Mouse (Mus musculus) testis, postnatal 14 days (tissue): ENCODE measurements at regions not wholly inside any gene's neighbourhood (a gene's known extent, or its start where the extent isn't known, plus 50 kb on each side); places are given as distances from the start of the nearest gene placed in this dataset.

ENCODE experiments used
- DNase-seq: peaks from one replicate; pipeline ENCODE4 v3.0.0; 2021; ENCODE audit warnings: low spot score

DNA sequence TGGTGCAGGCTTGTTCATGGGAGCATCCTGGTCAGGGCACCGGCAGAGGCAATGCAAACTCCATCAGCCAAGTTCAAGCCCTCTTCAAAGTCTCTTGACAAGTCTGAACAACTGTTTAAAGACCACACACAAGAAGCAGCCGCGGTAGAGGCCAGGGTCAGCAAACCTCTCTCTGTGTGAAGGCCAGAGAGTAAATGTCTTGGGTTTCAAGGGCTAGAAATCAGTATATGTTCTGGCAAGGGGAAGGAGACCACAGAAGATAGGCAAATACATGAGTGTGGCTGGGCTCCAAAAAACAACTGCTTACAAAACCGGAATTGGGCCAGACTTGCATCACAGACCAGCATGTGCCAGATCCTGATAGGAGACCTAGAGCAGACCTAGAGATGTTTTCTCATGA is 203.0 kb downstream of the Sptssa start:
- DNase-seq: no peak

DNA sequence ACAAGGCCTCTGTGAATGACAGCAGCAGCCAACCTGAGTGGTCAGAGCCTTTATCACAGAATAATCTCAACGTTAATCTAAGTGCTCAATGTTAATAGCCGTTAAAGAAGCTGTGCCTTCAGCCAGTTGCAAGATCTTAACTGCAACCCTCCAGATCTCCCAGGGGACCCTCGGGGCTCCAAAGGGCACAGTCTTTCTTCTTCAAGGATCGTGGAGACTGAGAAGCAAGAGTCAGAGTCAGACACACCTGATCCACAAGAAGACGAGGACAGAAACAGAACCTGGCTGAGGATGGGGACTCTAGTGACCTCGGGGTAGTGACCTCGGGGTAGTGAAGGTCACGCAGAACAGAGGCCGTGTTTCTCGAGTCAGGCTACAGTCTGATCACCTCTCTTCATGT is 206.0 kb downstream of the Sptssa start:
- no peak for DNase-seq

DNA sequence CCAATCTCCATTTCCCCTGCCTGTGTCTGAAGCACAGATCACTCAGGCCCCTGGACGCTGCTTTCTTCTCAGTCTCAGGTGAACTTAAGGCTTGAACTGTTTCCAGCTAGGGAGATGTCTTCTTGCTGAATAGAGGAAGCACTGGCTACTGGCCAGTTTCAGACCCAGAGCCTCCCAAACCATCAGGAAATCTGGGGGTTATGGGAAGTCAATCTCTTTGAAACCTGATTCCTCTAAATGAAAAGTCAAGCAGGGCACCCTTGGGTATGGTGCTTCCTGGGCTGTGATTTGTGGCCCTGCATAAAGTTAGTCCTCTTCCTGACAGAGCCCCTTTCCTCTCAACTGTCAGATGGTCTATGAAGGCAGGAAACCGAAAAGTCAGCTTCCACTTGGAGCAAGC is 208.2 kb downstream of the Sptssa start:
- DNase-seq: no peak

DNA sequence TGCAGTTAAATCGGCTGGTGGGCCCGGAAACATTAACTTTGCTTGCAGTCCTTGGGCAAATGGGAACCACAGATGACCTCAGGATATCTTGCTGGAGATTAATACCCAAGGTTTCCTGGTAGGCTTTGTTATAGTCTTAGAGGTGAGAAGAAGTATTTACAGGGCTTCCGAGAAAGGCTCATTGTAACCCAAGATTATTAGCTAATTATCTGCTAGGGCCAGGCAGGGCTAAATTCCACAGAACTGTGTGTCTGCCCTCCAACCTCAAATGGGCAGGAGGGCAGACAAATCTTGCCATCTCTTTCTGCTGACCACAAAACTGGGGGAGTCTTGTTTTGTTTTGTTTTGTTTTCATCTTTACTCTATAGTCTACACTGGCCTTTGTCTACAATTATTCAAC is 209.0 kb downstream of the Sptssa start:
- no peak for DNase-seq

DNA sequence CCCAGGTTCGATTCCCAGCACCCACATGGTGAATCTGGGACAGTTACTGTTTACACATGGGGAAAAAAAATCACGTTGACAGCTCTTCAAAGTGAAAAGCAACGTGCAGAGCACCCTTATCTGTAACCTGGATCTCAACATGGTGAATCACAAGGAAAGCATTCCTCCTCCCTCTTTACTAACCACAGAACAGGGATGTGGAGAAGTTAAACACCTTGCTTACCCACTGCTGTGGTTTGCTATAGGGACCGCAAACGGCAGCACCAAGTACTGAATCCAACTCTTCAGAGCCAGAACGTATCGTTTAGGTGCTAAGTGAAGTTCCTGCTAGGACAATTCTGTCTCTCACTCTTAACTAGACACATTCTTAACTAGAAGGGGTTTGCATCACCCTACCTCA is 210.0 kb downstream of the Sptssa start:
- no peak for DNase-seq

DNA sequence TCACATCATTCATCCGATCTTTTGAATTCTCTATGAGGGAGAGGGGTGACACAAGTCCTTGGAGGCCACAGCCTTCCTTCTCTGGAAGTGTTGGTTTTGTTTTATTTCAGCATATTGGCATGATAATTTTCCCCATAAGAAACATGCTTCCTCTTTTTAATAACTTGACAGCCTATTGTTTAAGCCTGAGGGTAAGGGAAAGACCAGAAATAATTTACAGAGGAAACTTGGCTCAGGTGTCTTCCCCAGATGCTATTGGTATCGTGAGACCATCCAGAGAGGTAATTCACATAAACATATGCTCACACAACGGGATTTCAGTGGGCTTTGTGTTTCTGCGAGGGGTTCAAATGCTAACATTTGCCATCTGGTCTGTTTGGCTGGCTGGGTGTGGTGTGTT is 212.0 kb downstream of the Sptssa start:
- no peak for DNase-seq

DNA sequence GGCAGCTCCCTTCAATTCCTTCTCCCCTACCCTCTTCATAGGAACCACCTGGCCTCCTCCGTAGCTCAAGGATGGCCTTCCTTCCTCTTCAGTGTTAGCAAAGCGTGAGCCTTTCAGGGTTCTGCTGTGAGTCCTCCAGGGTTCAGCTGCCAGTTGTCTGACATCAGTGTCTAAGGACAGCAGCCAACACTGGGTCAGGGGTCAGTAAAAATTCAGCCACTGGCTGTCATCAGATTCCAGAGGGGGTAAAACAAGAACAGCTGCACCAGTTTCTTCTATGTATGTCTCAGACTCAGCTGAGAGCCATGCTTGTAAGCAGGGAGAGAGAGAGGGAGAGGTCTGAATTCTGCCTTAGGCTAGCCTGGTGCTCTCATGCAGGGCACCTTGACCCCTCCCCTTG is 213.1 kb downstream of the Sptssa start:
- no peak for DNase-seq

DNA sequence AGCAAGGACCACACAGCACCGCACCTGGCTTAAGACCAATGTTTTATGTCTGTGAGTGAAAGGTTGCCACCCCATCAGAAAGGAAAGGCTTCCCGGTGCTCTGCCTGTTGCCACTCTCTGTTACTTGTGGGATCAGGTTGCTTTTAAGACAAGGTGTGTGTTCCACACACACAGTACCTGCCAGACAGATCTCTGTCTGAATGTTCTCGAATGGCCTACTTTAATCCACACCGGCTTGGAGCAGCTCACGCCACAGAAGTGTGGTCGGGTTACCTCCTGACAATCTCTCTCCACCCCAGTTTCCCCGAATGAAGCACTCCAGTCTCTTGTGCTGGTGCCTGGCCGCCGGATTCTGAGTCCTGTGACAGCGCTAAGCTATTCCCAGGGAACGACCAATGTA is 214.0 kb downstream of the Sptssa start:
- DNase-seq: no peak

DNA sequence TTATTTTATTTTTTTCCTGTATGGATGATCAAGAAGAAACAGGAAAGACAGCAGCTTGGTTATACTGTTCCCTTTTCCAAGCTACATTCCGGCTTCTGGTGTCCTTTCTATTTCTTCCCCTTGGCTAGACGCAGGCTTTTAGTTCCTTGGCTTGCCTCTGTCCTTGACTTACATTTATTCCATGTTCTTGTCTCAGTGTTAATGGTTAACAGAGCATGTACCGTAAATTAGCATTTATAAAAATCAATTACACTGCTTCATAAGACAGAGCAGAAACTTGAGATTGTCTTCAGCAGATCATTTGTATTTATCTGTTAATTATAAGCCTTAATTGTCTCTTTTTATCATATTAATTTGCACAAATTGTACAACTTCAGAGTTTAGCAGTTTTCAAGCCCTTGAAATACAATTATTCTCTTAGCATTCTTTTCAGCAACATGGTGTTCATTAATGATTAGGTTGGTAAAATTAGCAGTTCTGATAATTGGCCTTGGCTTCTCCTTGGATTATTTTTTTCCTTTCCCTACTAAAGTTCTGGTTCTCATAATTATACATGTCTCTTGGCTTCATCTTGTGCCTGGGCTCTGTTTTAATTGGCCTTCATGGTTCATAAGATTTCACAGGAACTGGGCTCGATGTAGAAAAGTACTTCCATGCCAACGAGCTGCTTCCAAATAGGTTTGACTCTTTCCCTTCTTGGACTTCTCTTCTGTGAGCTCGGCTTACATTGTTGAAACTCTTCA is 215.4 kb downstream of the Sptssa start:
- DNase-seq: no peak

DNA sequence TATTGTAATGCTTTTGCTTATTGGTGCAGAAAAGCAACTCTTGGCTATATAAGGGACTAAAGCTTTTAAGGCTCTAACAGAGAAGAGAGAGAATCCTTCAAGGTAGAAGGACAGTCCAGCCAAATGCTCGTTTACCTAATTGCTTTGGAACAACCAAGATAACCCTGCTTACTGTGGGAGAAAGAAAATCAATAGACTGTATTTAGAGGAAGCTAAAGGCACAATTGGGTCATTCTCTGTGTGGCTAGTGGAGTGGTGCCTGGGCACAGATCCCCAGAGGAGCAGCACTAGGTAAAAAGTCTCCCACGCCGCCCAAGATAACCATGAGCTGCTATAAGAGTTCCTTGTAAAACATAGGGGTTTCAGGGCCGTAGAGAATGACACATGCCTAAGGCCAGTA is 217.6 kb downstream of the Sptssa start:
- no peak for DNase-seq

DNA sequence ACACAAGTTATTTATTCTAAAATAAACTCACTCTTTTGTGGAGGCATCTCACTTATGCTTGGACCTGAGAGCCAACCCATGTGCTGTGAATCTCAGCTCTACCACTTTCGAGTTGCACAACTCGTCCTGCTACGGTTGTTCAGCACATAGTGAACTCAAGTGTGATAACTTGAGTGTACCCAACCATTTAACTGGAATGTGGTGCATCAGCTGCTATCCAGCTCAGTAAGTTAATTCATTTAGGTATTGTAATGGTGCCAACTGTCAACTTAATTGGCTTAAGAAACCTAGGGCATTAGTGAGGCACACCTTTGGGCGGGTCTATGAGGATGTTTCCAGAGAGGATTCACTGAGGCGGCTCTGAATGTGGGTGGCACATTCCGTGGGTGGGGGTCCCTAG is 221.6 kb upstream of the Egln3 start:
- DNase-seq: no peak

DNA sequence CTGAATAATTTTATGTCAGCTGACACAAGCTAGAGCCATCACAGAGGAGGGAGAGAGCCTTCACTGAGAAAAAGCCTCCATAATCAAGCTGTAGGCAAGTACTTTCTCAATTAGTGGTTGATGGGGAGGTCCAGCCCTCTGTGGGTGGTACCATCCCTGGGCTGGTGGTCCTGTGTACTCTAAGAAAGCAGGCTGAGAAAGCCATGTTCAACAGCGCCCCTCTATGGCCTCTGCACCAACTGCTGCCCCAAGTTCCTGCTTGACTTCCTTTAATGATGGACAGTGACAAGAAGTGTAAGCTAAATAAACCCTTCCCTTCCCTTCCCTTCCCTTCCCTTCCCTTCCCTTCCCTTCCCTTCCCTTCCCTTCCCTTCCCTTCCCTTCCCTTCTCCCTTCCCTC is 211.2 kb upstream of the Egln3 start:
- no peak for DNase-seq

DNA sequence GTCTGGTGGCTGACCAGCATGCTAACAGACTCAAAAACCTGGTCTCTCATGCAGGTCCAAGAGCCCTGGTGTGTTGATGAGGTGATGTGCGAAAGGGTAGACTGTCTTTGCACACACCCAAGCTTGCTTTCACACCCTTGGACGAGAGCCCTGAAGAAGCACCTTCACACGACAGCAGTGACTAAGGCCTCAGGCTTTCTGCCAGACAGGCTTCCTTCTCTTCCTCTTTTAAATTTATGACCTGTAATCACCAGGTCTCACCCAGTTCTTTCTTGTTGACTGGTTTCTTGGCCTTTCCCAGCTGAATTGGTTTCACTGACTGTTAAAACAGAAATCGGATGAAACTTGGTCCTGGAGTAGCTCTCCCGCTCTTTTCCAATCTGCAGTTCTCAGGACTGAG is 210.5 kb upstream of the Egln3 start:
- peak; percentile 18 for DNase-seq

DNA sequence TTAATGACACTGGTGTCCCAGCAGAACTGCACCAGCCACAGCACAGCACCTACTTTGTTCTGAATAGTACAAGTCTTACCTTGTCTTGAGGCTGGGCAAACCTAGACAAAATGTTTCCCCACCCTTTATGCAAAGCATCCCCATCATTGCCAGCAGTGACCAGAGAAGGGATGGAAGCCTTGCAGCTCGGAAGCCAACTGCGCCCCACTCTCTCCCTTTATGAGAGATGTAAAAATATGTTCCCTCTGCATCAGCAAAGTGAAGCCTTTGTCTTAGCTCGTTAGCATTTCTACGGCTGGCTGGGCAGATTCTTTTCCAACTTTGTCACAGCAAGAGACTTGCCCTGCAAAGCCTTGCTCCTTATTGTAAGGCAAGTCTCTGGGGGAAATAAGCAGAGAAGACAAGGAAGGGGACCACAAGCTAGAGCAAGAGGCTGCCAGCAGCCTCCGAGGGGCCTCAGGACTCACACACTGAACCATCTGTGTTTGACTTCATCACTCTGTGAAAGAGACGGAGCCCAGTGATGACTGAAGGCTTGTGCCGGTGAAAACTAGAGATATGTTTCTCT is 206.5 kb upstream of the Egln3 start:
- no peak for DNase-seq

DNA sequence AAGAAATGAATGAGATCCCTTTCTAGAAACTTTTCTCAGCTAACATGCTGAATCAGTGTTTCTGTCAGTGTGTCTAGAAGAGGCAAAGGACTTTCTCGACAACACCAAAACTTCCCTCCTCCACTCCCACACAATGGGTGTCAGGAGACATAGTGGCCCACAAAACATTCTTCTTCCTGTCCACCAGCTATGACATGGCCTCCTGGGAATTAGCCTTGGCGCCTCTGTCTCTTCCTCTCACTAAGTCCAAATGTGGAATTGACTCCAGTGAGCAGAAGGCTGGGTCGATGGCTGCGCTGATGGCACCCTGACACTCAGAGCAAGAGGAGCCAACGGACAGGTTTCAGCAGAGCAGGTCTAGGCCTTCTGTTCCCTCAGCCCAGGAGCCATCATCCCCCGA is 205.2 kb upstream of the Egln3 start:
- no peak for DNase-seq

DNA sequence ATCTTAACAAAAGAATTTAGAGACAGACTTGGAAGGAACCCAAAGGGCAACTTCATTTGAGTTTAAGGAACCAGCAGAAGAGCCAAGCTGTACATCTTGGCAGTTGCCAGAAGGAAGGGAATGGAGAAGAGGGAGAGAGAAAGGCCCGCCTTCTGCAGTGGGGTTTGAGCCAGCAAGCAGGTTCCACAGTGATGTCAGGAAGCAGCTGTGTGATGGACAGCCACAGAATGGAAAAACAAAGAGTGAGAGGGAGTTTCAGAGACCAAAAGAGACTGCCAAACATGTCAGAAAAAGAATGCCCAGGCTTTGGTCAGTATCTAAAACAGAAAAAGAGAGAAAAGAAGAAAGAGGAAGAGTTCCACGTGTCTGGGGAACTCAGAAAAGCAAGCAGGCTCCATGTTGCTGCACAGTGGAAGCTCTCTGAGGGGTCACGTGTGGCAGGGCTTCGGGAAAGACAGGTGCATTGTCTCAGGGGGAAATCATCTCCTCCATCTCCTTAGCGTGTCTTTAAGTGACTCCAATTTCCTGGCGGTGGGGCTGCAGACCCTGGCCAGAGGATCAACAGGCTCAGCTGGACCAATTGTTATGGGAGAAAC is 203.7 kb upstream of the Egln3 start:
- DNase-seq: no peak

DNA sequence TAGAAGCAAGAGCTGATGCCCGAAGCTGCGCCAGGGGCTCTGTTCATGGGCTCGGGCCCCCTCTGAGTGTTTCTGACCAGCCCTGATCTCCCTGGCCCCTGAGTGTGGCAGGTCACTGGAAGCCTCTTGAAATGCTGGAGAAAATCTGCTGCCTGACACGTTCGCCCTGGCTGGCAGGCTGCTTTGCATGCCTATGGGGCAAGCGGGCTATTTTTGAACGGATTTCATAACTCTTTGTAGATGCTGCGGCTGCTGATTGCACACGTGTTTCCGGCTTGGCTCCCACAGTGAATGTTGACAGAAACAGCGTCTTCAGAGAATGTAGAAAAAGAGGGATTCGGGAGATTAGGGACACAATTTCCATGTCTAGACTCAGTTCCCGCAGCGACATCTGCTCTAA is 201.4 kb upstream of the Egln3 start:
- no peak for DNase-seq

DNA sequence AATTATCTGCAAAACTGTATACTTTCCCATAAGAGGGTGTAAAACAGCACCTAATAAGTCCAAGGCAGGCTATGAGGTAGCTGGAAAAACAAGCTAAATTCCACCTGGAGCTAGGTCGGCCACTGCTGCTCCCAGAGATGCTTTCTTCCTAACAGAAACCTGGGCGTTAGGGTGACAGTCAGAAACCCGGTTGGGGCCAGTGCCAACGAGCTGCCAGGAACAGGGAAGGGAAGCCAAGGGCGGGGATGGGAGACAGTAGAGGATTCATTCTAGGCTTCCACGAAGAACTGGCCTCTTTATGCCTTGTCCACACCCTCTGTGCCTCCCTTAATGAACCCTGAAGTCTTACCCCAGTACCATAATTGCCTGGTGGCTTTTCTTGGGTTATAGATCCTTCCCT is 198.9 kb upstream of the Egln3 start:
- DNase-seq: no peak

DNA sequence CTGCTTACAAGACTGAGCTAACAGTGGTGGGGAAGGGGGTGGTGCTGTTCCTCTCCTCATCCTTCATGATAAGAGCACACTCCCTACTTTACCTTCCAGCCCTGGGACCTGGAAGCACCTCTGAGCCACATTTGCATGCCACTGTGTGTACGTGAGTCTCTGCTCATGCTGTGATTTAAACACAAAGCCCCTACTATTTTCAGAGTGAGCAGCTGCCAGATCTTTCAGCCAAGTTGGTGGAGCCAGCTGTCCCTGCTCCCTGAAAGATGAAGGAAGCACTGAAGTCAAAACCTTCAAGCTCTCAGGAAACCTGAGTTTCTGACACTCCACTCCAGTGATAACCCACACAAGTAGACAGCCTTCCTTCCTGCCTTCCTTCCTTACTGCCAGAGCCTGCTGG is 198.0 kb upstream of the Egln3 start:
- no peak for DNase-seq

DNA sequence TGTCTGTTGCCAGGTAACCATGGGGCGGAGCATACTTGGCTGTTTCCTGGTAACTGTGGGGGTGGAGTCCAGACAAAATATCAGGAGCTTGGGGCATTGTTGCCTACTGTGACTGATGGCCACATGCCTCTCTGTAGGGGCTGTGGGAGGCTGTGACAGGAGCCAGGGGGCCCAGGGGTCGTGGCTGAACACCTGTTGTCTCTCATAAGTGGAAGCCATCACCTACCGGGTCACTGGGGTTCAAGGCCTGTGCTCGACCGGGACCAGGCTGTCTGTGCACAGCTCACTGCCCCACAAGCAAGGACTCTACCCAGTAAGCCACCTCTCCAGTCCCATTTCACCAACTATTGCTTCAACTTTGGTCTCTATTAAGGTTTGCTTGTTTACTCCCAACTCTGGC is 196.4 kb upstream of the Egln3 start:
- no peak for DNase-seq

DNA sequence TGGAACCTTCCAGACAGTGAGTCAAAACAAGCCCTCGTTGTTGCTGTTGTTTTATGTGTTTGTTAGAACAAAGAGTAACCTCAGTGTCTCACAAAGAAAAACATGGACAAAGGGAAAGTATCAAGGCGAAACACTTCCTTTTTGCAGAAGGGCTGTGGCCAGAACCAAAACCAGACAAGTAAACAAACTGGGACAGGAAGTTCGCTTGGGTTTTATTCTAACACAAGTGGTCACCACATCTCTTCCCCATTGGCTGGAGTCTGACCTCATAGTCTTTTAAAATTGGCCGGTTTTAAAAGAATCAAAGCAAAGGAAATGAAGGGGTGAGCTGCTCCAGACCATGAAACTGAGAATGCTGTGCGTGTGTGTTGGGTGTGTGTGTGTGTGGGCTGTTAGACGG is 194.4 kb upstream of the Egln3 start:
- no peak for DNase-seq

DNA sequence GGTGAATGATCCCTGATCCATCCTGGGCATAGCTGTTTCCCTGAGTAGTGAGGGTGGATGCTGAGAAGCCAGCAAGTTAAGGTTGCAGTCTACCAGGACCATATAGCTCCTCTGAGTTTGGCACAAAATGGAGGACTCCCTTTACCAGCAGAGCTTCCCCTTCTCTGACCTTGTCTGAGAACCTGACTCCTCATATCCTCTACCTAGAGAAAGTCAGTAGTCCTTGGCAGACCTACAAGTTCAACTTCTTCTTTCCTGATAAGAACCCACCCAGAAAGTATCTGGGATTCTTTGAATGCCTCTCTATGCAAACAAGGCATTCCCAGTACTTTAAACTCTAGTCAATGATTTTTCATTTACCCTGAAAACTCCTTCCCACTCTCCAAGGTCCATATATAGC is 193.3 kb upstream of the Egln3 start:
- no peak for DNase-seq

DNA sequence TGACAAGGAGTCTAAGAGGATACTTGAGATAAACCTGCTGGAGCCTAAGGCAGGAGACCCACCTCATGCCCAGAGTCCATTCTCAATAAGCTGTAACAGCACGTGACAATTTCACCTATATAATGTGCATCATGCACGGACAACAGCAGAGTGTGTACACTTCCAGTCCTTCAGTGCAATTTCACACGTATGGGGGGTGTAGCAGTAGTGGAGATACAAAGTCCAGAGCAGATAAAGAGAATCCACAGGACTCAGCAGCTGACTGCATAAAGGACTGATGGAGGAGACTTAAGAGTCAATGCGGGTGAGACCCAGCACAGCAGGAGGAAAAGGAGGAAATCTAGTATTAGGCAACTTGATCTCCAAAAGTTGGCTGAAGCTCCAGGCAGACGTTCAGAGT is 192.7 kb upstream of the Egln3 start:
- no peak for DNase-seq

DNA sequence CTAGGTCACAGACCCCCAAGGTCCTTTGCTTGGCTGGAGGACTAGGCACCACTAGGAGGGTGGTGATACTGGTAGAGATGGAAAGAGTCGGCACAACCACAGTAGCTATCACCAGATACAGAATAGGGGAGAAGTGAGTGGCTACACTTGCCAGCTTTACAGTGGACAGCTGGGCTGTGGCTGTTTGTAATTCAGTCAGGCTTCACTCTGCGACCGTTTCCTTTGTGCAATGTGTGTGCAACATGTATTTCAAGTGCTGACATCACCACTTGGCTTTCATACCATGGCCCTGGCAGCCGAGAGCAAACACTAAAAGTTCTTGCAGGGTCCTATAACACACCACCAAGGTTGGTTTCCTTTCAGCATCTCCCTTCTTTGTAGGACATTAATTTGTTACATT is 181.7 kb upstream of the Egln3 start:
- no peak for DNase-seq
